Mouse (Mus musculus) heart, adult 2 months (tissue): Measurements from ENCODE around the gene Ankrd45.

Source experiments
- CTCF ChIP-seq: fragments of 200-600 bp; IDR thresholded peaks from 2 replicates; pipeline ENCODE4 v1.8.1; 2022; ENCODE audit warnings: antibody characterized with exemption, mild to moderate bottlenecking, moderate library complexity
- POLR2A ChIP-seq: fragments of 200-500 bp; IDR thresholded peaks from 2 replicates; pipeline ENCODE4 v1.6.1; 2011; ENCODE audit warnings: mild to moderate bottlenecking, low read depth, low read length, control low read depth; ENCODE audit not compliant: insufficient read depth

DNA sequence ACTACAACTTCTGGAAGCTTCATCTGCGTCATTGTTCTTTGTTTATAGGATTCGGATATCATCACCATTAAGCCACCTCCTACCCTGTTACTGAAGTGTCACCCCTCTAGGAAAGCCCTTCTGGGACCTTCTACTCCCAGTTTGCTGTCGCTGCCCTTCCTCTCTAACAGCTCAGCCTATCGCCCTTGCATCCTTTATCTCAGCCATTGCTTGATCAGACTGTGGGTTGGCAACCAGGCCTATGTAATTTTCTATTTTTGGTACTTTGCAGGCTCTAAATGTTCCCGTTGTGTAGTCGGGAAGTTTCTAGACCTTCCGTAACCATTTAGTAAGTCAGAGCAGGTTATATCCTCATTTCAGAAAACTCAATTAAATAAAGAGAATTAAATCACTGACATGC lies 725 bp downstream of the Ankrd45 start:
- TF ChIP-seq CTCF (no peak), POLR2A (no peak)
